Mouse (Mus musculus) brain, embryonic 14.5 days (tissue): ENCODE measurements at regions not wholly inside any gene's neighbourhood (a gene's known extent, or its start where the extent isn't known, plus 50 kb on each side); places are given as distances from the start of the nearest gene placed in this dataset.

Source experiments
- CTCF ChIP-seq: fragments of 200-500 bp; IDR thresholded peaks from 2 replicates; pipeline ENCODE4 v1.5.1; 2012; ENCODE audit warnings: inconsistent platforms, mild to moderate bottlenecking, moderate library complexity, borderline replicate concordance; ENCODE audit not compliant: insufficient read depth, insufficient read length; ENCODE audit errors: extremely low read depth
- POLR2A ChIP-seq: fragments of 200-500 bp; IDR thresholded peaks from 2 replicates; pipeline ENCODE4 v1.6.1; 2012; ENCODE audit warnings: mild to moderate bottlenecking, inconsistent platforms, borderline replicate concordance; ENCODE audit not compliant: poor library complexity, insufficient read depth, insufficient read length, severe bottlenecking; ENCODE audit errors: extremely low read depth

DNA sequence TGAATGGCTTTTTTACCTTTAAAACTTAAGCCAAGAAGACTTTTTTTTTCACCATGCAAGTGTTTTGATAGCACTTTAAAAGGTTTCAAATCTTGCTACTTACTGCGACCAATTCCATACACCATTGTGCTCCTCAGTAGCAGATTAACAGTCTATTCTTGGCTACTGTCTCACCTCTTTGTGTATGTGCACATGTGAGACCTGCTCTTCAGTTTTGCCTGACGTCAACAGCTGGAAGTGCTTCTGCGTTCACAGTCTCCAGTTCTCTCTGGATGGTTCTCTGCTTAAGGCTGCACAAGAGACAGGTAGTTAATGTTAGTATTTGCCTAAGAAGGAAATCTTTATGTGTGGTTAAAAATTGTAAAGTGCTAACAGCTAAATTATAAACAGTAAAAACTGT, 282.1 kb downstream of the Sim1 start:
- TF ChIP-seq POLR2A (no peak), CTCF (no peak)
